Mouse (Mus musculus) embryo, embryonic 10 days (tissue): ENCODE results near the gene Atg4d.
"Not testable (repeated sequence)": the region's sequence is repeated elsewhere in the genome, so short reads cannot be mapped to it uniquely, and the experiment has no call there.

Source experiments
- DNase-seq: peaks from one replicate; pipeline ENCODE4 v3.0.0-alpha.2; 2015; ENCODE audit warnings: low spot score

The Atg4d gene

GRCm38 (mm10) chr9:21241343-21241742 is 23.8 kb upstream of the Atg4d start:
- DNase-seq = peak; percentile 96

- no peak for DNase-seq
Observed at GRCm38 (mm10) chr9:21243826-21244427, 21.2 kb upstream of the Atg4d start.

- DNase-seq = peak; percentile 51
Observed at GRCm38 (mm10) chr9:21244428-21245112, 20.5 kb upstream of the Atg4d start.

GRCm38 (mm10) chr9:21245113-21245487 is 20.0 kb upstream of the Atg4d start:
- DNase-seq = no peak

GRCm38 (mm10) chr9:21246342-21246741 is 18.8 kb upstream of the Atg4d start:
- no peak for DNase-seq

GRCm38 (mm10) chr9:21248326-21248725 is 16.8 kb upstream of the Atg4d start, which contains the start of gene S1pr5:
TSS of gene S1pr5 (minus strand) at chr9:21248443.
- peak; percentile 42 for DNase-seq

- no peak for DNase-seq
Observed at GRCm38 (mm10) chr9:21249629-21250508, 15.2 kb upstream of the Atg4d start.

- no peak for DNase-seq
Observed at GRCm38 (mm10) chr9:21250509-21250908, 14.6 kb upstream of the Atg4d start.

- no peak for DNase-seq
Observed at GRCm38 (mm10) chr9:21251116-21251735, 13.9 kb upstream of the Atg4d start.

- no peak for DNase-seq
Observed at GRCm38 (mm10) chr9:21254690-21255089, 10.4 kb upstream of the Atg4d start.

GRCm38 (mm10) chr9:21256349-21256748 is 8.7 kb upstream of the Atg4d start:
- DNase-seq = not testable (repeated sequence)

GRCm38 (mm10) chr9:21260491-21261040 is 4.5 kb upstream of the Atg4d start:
- no peak for DNase-seq

GRCm38 (mm10) chr9:21261831-21262230 is 3.3 kb upstream of the Atg4d start:
- no peak for DNase-seq

GRCm38 (mm10) chr9:21264272-21264999 is 657 bp upstream of the Atg4d start:
- DNase-seq = peak; percentile 39

- no peak for DNase-seq
Observed at GRCm38 (mm10) chr9:21265611-21266010, 518 bp downstream of the Atg4d start.

GRCm38 (mm10) chr9:21266889-21267288 is 1.8 kb downstream of the Atg4d start:
- no peak for DNase-seq

GRCm38 (mm10) chr9:21268305-21268704 is 3.2 kb downstream of the Atg4d start:
- no peak for DNase-seq

GRCm38 (mm10) chr9:21269590-21269989 is 4.5 kb downstream of the Atg4d start:
- DNase-seq = not testable (repeated sequence)

- no peak for DNase-seq
Observed at GRCm38 (mm10) chr9:21272391-21272790, 7.3 kb downstream of the Atg4d start.

- DNase-seq = no peak
Observed at GRCm38 (mm10) chr9:21273094-21273493, 8.0 kb downstream of the Atg4d start.

- no peak for DNase-seq
Observed at GRCm38 (mm10) chr9:21273520-21274228, 8.6 kb downstream of the Atg4d start.
